Mouse (Mus musculus) common myeloid progenitor, adult 5-6 weeks (primary cell): ENCODE results near the gene Dcdc2b. TPM values are rescaled to one million over a fixed set of nuclear protein-coding genes. Genes with fewer than 3 reads are reported as not detected.

Experiments used
- ATAC-seq: replicated peaks from 2 replicates; pipeline ENCODE4 v1.8.0; 2016; ENCODE audit warnings: low read depth, mild to moderate bottlenecking, moderate TSS enrichment, inconsistent platforms; ENCODE audit not compliant: poor library complexity, severe bottlenecking
- total RNA-seq: library from RNA; stranded (forward); fragments of 200-1000, 187-1606 nt; gene quantifications from 2 replicates; pipeline ENCODE4 v1.2.3, GENCODE M21; 2017

Gene Dcdc2b
- total RNA-seq, 1 experiment from 2014 or later, result not detected

DNA sequence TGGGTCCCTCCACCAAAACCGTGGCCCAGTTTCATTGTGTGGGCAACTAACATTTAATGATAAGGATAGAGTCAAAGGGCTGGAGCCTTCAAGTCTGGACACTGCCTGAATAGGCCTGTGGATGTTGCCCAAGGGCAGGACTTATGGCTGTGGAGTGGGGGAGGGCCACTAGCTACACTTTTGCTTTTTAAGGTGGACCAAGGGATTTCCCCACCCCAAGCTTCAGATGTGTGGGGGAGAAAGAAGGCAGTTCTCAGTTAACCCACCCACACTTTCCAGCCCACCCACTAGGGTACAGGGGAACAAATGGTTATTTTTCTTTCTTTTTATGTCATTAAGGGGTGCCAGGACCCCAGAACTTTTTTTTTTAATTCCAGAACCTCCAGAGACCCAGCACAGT lies 29.7 kb downstream of the Dcdc2b start:
- no peak for ATAC-seq

DNA sequence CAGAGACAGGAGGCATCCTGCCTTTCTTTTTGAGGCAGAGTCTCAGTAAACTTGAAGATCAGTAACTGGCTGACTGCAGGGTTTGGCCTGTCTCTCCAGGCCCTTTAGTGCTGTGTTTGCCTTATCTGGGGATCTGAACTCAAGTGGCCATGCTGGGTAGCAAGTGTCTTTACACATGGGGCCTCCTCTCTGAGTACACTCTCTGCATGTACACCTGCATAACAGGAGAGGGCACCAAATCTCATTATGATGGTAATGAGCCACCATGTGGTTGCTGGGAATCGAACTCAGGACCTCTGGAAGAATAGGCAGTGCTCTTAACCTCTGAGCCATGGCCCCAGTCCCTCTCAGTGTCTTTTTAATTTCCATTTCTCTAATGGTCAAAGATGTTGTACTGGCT lies 31.8 kb downstream of the Dcdc2b start:
- no peak for ATAC-seq

DNA sequence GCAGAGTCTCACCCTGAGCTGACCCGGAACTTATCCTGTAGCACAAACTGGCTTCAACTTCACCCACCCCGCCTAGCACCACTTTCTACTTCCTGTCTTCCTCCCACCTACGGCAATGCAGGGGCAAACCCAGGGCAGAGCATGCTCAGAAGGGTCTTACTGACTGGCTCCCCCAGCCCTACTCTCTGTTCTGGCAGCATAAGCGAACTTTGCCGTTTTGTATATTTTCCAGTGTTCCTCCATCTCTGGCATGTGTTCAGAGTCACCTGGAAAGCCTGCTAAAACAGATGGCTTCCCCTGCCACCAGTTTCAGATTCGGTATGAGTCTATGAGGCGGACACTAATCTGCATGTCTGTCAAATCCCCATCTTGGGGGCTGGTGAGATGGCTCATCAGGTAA lies 33.7 kb downstream of the Dcdc2b start:
- no peak for ATAC-seq

DNA sequence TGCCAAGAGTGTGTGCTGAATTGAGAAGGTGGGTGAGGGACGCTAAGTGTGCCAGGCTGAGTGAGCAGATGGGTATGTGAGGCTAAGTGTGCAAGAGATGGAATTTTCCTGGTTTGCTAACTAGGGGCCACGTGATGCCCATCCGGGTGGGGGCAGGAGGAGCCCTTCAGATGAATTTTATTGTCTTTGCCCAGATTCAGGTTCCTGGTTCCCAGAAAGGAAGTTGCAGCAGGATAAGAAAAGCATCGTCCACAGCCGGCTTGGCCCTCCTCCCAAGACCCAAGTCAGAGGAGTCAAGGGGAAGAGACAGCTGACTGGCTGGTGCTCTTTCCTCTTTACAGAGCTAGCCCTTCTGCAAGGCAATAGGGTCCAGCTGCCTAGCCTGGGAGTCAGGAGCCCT lies 35.6 kb downstream of the Dcdc2b start, which contains the start of gene Fam167b:
Gene Fam167b (minus strand): TSS at position 84 of the 400 bp plus-strand sequence.
- no peak for ATAC-seq

DNA sequence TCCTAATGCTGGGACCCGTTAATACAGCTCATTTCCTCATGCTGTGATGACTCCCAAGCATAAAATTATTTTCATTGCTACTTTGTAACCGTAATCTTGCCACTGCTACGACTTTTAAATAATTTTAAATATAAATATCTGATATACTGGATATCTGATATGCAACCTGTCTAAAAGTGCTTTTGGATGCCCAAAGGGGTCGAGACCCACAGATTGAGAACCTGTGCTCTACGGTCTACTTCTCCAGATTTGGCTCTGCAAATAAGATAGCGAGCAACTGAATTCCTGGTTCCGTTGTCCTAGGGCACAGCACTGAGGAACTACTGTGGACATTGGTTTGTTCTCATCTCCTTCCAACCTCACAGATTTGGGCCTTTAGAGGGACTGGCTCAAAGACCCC lies 36.4 kb downstream of the Dcdc2b start:
- no peak for ATAC-seq

DNA sequence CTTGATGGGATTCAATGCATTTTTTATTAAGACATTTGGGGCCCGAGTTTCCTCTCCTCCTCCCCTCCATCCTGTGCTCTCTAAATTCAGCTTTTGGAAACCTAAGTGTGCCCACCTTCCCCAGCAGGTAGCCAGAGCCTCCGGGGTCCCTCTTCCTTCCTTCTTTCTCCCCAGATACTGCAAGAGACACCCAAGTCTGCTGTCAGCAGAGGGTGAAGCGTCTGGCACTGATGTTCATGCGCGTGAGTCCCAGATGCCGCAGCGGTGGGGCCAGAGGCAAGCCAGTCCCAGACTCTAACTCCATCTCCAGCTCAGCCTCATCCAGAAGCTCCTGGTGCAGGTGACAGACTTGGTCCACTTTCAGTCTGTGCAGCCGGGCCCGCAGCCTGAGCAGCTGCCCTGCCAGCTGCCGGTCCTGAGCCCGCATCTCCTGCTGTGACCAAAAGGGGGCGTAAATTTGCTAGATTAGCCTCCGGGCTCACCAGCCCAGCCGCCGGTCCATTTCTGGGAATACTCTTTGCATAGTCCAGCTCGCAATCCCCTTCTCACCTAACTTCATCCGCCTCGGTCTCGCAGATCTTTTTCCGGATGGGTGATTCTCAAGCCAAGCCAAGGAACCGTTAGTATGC lies 37.1 kb downstream of the Dcdc2b start:
- ATAC-seq, result peak; percentile 60

DNA sequence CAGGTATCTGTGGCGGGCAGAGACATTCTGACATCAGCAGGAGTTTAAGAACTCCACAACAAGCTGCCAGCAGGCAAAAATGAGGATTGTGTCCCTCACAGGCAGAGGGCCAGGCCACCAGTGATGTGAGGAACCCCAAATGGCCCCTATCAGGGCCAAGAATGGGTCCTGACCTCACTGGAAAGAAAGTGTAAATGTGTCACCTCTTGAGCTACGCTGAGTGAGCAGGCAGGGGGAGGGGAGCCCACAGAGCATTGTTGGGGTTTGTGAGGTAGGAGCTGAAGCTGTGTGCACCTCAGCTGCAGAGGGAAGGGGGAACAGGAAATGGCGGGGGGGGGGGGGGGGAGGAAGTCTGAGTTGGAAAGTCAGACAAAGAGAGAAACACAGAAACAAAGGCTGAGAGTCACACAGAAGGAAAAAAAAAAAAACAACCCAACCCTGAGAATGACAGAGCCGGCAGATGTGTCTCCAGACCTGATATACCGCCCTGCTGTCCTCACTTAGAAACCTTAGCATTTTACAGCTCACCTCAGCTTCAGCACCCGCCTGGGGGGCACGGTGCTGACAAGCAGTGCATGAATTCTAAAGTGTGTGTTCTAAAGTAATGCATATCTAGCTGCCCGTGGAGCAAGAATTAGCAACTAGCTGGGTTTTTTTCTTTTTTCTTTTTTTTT lies 38.7 kb downstream of the Dcdc2b start:
- ATAC-seq, result peak; percentile 85

DNA sequence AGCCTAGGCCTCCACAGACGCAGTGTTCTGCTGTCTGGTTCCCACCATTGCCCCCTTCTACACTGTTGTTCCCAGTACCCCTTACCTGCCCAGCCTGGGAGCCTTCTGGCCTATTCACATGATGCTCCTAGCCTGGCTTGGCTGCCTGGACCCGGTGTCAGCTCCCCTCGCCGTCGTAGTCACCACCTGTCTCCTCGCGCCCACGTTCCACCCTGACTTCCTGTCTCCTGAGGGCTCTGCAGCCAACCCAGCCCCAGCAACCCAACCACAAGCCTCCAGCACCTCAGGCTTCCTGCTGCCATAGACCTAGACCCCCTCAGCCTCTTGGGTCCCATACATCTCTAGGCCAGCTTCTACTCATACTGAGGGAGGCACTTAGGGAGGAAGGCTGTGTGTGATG lies 40.6 kb downstream of the Dcdc2b start, which contains the start of gene Lck:
Gene Lck (minus strand): TSS at position 212 of the 400 bp plus-strand sequence.
- 0 out of 2 replicates have a peak, but pooled peaks have one; percentile 23 for ATAC-seq

DNA sequence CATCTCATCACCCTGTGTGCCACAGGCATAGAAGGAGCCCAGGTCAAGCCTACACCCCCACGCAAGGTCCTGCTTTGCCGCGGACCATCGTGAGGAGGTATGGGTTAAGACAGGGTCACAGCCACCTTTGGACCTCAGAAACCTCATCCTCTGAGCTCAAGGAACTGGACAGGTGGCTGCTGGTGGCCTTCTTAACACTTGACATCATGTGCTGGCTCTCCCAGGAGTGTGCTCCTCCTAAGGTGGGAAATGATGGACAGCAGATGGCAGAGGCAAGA lies 41.0 kb downstream of the Dcdc2b start:
- no peak for ATAC-seq

DNA sequence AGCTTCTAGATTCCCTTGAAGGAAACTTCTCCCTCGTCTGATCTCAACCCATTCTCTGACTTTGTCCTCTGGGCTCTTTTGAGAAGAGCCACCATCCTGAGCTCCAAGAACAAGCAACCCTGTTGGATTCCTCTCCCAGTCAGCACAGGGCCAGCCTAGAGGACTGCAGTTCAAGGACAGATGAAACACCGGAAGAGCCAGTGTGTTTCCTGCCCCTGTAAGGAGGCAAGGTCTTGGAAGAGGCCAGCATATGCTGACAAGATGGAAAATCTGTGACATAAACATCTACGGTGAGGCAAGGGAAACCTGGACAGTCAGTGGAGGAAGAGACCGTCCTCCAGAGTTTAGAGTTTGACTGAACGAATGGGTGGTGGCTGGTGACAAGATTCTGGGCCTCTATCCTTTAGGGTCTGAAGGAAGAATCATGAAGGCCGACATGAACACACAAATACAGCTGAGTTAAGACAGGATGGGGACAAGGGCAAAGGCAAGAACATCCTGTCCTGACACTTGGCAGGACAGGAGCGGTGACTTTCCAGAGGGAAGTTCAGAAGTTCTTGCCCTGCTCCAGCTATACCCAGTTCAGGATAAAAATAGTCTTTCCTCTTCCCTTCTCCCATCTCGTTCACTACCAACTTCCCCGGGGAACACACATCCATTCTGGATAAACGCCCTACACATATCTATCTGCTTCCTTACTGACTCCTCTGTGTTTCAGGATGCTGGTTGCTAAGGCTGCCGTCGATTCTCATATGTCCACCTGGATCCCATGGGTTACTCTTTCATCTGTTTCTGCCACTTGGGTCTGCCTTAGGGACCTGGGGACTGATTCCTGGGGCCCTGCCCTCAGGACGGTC lies 41.6 kb downstream of the Dcdc2b start:
- no peak for ATAC-seq

DNA sequence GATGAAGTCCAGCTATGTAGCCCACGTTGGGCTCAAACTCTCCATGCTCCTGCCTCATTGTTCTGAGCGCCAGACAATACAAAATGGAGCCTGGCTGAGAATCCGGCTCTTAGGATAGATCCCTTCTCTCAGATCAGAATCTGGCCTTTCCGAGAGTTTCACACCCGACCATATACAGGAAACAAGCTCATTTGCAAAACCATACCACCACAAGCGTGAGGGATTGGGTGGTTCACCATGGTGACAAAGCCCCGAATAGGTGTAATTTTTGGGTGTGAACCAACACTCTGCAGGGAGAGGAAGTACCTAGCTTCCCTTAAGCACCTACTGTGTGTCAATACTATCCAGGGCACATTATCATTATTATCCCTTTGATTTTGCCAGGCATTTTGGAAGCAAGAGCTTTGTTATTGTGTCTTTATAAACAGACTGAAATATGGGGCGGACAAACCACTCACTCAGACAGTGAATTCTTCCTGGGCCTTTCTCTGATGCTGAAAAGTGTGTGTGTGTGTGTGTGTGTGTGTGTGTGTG lies 42.4 kb downstream of the Dcdc2b start:
- ATAC-seq, result no peak

DNA sequence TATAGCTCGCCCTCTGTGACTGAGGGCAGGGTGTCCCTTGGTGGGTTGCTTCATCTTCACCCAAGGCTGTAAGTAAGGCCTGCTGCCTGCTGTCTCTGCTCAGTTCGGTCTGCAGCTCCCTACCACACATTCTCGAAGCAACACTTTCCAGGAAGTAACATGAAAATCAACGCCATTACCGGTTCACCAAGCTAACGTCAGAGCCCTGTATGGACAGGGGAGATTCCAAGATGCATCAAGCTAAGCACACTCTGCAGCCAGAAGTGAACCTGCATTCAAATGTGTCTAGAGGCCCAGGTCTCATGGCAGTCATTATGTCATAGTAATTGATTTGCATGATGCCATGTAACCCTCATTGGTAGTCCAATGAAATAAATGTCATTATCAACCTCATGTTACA lies 44.0 kb downstream of the Dcdc2b start:
- ATAC-seq, result no peak

DNA sequence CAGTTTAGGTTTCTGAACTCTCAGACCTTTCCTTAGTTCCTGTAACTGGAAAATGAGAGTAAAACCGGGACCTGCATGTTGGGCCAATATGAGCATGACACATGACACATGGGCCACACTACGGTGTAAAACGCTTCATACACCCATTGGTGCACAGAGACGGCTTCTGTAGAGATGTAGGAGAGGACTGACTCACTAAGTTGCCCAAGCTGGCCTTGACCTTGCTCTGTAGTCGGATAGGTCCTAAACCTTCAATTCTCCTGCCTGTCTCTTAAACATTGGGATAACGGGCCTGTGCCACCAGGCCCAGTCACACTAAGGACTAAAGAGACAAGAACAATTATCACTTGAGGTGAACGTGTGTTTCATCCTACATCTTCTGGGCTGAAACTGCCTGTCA lies 45.7 kb downstream of the Dcdc2b start:
- no peak for ATAC-seq

DNA sequence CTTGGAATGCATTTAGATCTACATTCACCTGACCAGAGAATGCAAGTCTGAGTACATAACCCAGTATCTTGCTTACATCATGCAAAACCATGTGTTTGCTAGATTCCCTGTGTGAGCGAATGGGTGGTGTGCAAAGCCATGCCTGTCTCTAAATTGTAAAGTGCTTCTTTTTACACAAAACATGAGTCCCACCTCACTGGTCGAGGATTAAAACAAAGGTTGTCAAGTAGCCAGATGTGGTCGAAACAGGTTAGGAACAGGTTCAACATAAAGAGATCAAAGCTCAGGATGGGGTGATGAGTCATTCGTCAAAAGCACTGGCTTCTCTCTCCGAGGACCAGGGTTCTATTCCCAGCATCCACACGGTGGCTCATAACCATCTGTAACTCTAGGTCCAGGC lies 48.9 kb downstream of the Dcdc2b start:
- no peak for ATAC-seq

DNA sequence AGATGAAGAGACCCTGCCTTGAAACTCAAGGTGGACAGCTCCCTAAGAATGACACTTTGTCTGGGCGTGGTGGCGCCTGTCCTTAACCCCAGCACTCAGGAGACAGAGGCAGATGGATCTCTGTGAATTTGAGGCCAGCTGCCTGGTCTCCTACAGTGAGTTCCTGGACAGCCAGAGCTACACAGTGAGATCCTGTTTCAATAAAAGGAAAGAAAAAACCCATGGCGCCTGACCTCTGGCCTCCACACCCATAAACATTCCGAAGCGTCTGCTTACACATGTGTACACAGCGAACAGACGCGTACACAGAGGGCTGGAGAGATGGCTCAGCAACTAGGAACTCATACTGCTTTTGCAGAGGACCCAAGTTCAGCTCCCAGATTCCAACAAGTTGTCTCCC lies 50.3 kb downstream of the Dcdc2b start:
- no peak for ATAC-seq

DNA sequence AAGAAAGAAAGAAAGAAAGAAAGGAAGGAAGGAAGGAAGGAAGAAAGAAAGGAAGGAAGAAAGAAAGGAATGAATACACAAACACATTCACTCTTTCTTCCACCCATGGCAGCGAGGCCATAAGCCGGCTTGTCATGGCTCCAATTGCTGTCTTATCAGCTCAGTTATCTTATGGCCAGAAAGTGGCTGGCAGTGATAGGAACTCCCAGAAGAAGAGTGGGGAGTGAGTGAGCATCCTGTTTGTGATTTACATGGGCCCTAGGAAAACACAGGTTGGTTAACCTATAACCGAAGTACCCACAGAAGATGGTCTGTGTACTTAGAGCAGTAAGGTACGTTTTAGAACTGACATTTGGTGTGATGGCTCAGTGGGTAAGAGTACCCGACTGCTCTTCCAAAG lies 52.9 kb downstream of the Dcdc2b start:
- no peak for ATAC-seq

Other genes starting within 250 kb of the Dcdc2b start
- gene Zbtb8a, start 236.1 kb downstream of the Dcdc2b start, total RNA-seq, result 9.6 and 10.6 TPM in 2 replicates
- gene Zbtb8b, start 173.4 kb downstream of the Dcdc2b start, total RNA-seq, result not detected in 2 replicates
- 23.9 and 26.4 TPM in 2 replicates for gene Bsdc1, start 152.7 kb downstream of the Dcdc2b start, total RNA-seq
- not detected in 2 replicates for gene Tssk3, start 123.2 kb downstream of the Dcdc2b start, total RNA-seq
- not detected in 2 replicates for gene Fam229a, start 123.1 kb downstream of the Dcdc2b start, total RNA-seq
- gene Marcksl1, start 100.7 kb downstream of the Dcdc2b start, total RNA-seq, result 80.7 and 93.1 TPM in 2 replicates
- 75.8 and 103 TPM in 2 replicates for gene Hdac1, start 71.5 kb downstream of the Dcdc2b start, total RNA-seq
- gene Lck, start 40.6 kb downstream of the Dcdc2b start, total RNA-seq, result 8.1 and 17.5 TPM in 2 replicates
- gene Fam167b, start 35.7 kb downstream of the Dcdc2b start, total RNA-seq, result not detected in 2 replicates
- gene Eif3i, start 13.6 kb downstream of the Dcdc2b start, total RNA-seq, result 256 and 262 TPM in 2 replicates
- gene Tmem234, start 13.6 kb downstream of the Dcdc2b start, total RNA-seq, result 82.7 and 92.3 TPM in 2 replicates
- 11.1 and 17.1 TPM in 2 replicates for gene Iqcc, start 4.8 kb upstream of the Dcdc2b start, total RNA-seq
- gene Ccdc28b, start 9.7 kb upstream of the Dcdc2b start, total RNA-seq, result 48.6 and 59.3 TPM in 2 replicates
- gene Txlna, start 26.8 kb upstream of the Dcdc2b start, total RNA-seq, result 112 and 134 TPM in 2 replicates
- gene Kpna6, start 58.5 kb upstream of the Dcdc2b start, total RNA-seq, result 21.9 and 26.2 TPM in 2 replicates
- gene Tmem39b, start 82.6 kb upstream of the Dcdc2b start, total RNA-seq, result 7.9 and 9.6 TPM in 2 replicates
- 102 and 120 TPM in 2 replicates for gene Khdrbs1, start 128.0 kb upstream of the Dcdc2b start, total RNA-seq
- 364 and 441 TPM in 2 replicates for gene Ptp4a2, start 197.0 kb upstream of the Dcdc2b start, total RNA-seq